Mouse (Mus musculus): ENCODE results near the gene Fto.

The Fto gene

GRCm38 (mm10) chr8:91612387-91613130 lies 299.2 kb downstream of the Fto start:
- peak; percentile 51 for DNase-seq (ENCODE audit: low spot score)

- DNase-seq (ENCODE audit: low spot score) = peak; percentile 81
These were observed 300.3 kb downstream of the Fto start for GRCm38 (mm10) chr8:91613603-91614002.

- no peak for DNase-seq (ENCODE audit: low spot score)
These were observed 301.9 kb downstream of the Fto start for GRCm38 (mm10) chr8:91615196-91615595.

GRCm38 (mm10) chr8:91615781-91616683 lies 302.7 kb downstream of the Fto start:
- DNase-seq (ENCODE audit: low spot score) = no peak

GRCm38 (mm10) chr8:91617772-91618171 lies 304.4 kb downstream of the Fto start:
- DNase-seq (ENCODE audit: low spot score) = no peak

GRCm38 (mm10) chr8:91622757-91623156 lies 309.4 kb downstream of the Fto start:
- DNase-seq (ENCODE audit: low spot score) = peak; percentile 50

GRCm38 (mm10) chr8:91625686-91626558 lies 312.6 kb downstream of the Fto start:
- no peak for DNase-seq (ENCODE audit: low spot score)

GRCm38 (mm10) chr8:91629594-91629993 lies 316.3 kb downstream of the Fto start:
- DNase-seq (ENCODE audit: low spot score) = peak; percentile 56

GRCm38 (mm10) chr8:91630320-91631033 lies 317.2 kb downstream of the Fto start:
- no peak for DNase-seq (ENCODE audit: low spot score)

- DNase-seq (ENCODE audit: low spot score) = no peak
These were observed 319.1 kb downstream of the Fto start for GRCm38 (mm10) chr8:91632411-91632810.

GRCm38 (mm10) chr8:91635406-91635805 lies 322.1 kb downstream of the Fto start:
- no peak for DNase-seq (ENCODE audit: low spot score)

- no peak for DNase-seq (ENCODE audit: low spot score)
These were observed 323.6 kb downstream of the Fto start for GRCm38 (mm10) chr8:91636887-91637286.

GRCm38 (mm10) chr8:91637684-91638083 lies 324.4 kb downstream of the Fto start:
- no peak for DNase-seq (ENCODE audit: low spot score)

- no peak for DNase-seq (ENCODE audit: low spot score)
These were observed 324.9 kb downstream of the Fto start for GRCm38 (mm10) chr8:91638256-91638655.

GRCm38 (mm10) chr8:91640471-91640870 lies 327.1 kb downstream of the Fto start:
- no peak for DNase-seq (ENCODE audit: low spot score)

- DNase-seq (ENCODE audit: low spot score) = no peak
These were observed 332.2 kb downstream of the Fto start for GRCm38 (mm10) chr8:91645484-91645883.

- no peak for DNase-seq (ENCODE audit: low spot score)
These were observed 334.6 kb downstream of the Fto start for GRCm38 (mm10) chr8:91647959-91648358.

GRCm38 (mm10) chr8:91648776-91649175 lies 335.5 kb downstream of the Fto start:
- peak; percentile 63 for DNase-seq (ENCODE audit: low spot score)

GRCm38 (mm10) chr8:91653561-91653960 lies 340.2 kb downstream of the Fto start:
- no peak for DNase-seq (ENCODE audit: low spot score)

- DNase-seq (ENCODE audit: low spot score) = no peak
These were observed 344.1 kb downstream of the Fto start for GRCm38 (mm10) chr8:91657381-91657780.

GRCm38 (mm10) chr8:91660879-91661278 lies 347.6 kb downstream of the Fto start:
- DNase-seq (ENCODE audit: low spot score) = no peak
